Mouse (Mus musculus) midbrain, postnatal 0 days (tissue): ENCODE measurements around the gene Il1rapl2. TPM values are rescaled to one million over a fixed set of nuclear protein-coding genes. Genes with fewer than 3 reads are reported as not detected.

Experiments used
- ATAC-seq: fragments of 200-750 bp; cut with Nextera tagmentation; 2 replicates; pipeline ENCODE4 v1.8.0; 2017; ENCODE audit warnings: moderate number of reproducible peaks, mild to moderate bottlenecking, moderate TSS enrichment, moderate library complexity; ENCODE audit not compliant: low FRiP score
- DNase-seq: peaks from one replicate; pipeline ENCODE4 v3.0.0-alpha.2; 2015; ENCODE audit warnings: low spot score
- H3K27ac ChIP-seq: fragments of 300-500 bp; sonication (generic); 2 replicates; pipeline ENCODE4 v1.5.1; 2014; ENCODE audit warnings: low read depth, mild to moderate bottlenecking, low read length, mixed read lengths
- H3K27me3 ChIP-seq: fragments of 300-500 bp; sonication (generic); 2 replicates; pipeline ENCODE4 v1.6.1; 2014; ENCODE audit warnings: low read length, control low read depth, mixed read lengths; ENCODE audit not compliant: insufficient read depth
- H3K36me3 ChIP-seq: fragments of 300-500 bp; sonication (generic); 2 replicates; pipeline ENCODE4 v1.6.1; 2014; ENCODE audit warnings: low read length, control low read depth, mixed read lengths; ENCODE audit not compliant: insufficient read depth
- H3K4me1 ChIP-seq: fragments of 300-500 bp; sonication (generic); 2 replicates; pipeline ENCODE4 v1.6.1; 2014; ENCODE audit warnings: mild to moderate bottlenecking, control low read depth, antibody characterized with exemption, low read length, mixed read lengths; ENCODE audit not compliant: insufficient read depth
- H3K4me2 ChIP-seq: fragments of 300-500 bp; sonication (generic); 2 replicates; pipeline ENCODE4 v1.6.1; 2014; ENCODE audit warnings: low read depth, mild to moderate bottlenecking, low read length, mixed read lengths; ENCODE audit not compliant: poor library complexity, severe bottlenecking
- H3K4me3 ChIP-seq: fragments of 300-500 bp; sonication (generic); 2 replicates; pipeline ENCODE4 v1.5.1; 2014; ENCODE audit warnings: low read depth, mild to moderate bottlenecking, low read length, moderate library complexity
- H3K9ac ChIP-seq: fragments of 300-500 bp; sonication (generic); replicated peaks from 2 replicates; pipeline ENCODE4 v1.6.1; 2014; ENCODE audit warnings: mild to moderate bottlenecking, low read length, moderate library complexity, mixed read lengths; ENCODE audit not compliant: poor library complexity, severe bottlenecking
- H3K9me3 ChIP-seq: fragments of 300-500 bp; sonication (generic); 2 replicates; pipeline ENCODE4 v1.6.1; 2016; ENCODE audit warnings: low read length, control low read depth
- CTCF ChIP-seq: IDR thresholded peaks from 2 replicates; pipeline ENCODE4 v1.5.1; 2016; ENCODE audit warnings: antibody characterized with exemption, mild to moderate bottlenecking
- WGBS: fragments of 180-500 bp; shearing (Covaris S2); extraction: QIAGEN DNeasy Blood & Tissue Kit; methylation state at CpG from one replicate; pipeline ENCODE4 v1.1.7; 2014; 5-methylcytosine and 5-hydroxymethylcytosine counted together
- polyA plus RNA-seq: library from polyadenylated mRNA; unstranded; fragments of >200 nt; fragmentation: Nextera tagmentation; extraction: Ambion mirVana; gene quantifications from 2 replicates; pipeline ENCODE4 v1.2.1, GENCODE M21; 2015
- total RNA-seq: library from RNA; depleted of rRNA; stranded (reverse); fragments of >200 nt; gene quantifications from 2 replicates; pipeline ENCODE4 v1.2.3, GENCODE M21; 2014

Gene Il1rapl2
- total and polyA plus RNA-seq, 2 experiments from 2014 or later = 5.9 to 7.1 TPM

GRCm38 (mm10) chrX:137812151-137812550 lies 241.7 kb downstream of the Il1rapl2 start:
- Histone ChIP-seq H3K9me3 (no peaks in the 10 kb centered on the region), H3K4me1 (no peaks in the 10 kb centered on the region), H3K4me2 (no peak overlapping the region), H3K27me3 (no peaks in the 10 kb centered on the region), H3K36me3 (no peaks in the 10 kb centered on the region), H3K27ac (no peak overlapping the region), H3K4me3 (no peak overlapping the region), H3K9ac (no peak overlapping the region)
- no peak for DNase-seq
- ATAC-seq = no peak
- 69% methylated on average over 1 of the region's 1 CpGs for WGBS
- no peak for TF ChIP-seq CTCF

GRCm38 (mm10) chrX:137848936-137849335 lies 278.5 kb downstream of the Il1rapl2 start:
- Histone ChIP-seq H3K9ac (no peak overlapping the region), H3K4me1 (no peaks in the 10 kb centered on the region), H3K36me3 (no peaks in the 10 kb centered on the region), H3K27me3 (no peaks in the 10 kb centered on the region), H3K4me3 (no peak overlapping the region), H3K4me2 (no peak overlapping the region), H3K9me3 (no peaks in the 10 kb centered on the region), H3K27ac (no peak overlapping the region)
- ATAC-seq (no peak), DNase-seq (no peak)
- 67% methylated on average over 3 of the region's 3 CpGs for WGBS
- no peak for TF ChIP-seq CTCF

- Histone ChIP-seq H3K9me3 (no peaks in the 10 kb centered on the region), H3K4me2 (no peak overlapping the region), H3K9ac (no peak overlapping the region), H3K4me3 (no peak overlapping the region), H3K27me3 (no peaks in the 10 kb centered on the region), H3K4me1 (no peaks in the 10 kb centered on the region), H3K27ac (no peak overlapping the region), H3K36me3 (no peaks in the 10 kb centered on the region)
- ATAC-seq = no peak
- no peak for DNase-seq
- no peak for TF ChIP-seq CTCF
Observed at GRCm38 (mm10) chrX:137923490-137923889, 353.1 kb downstream of the Il1rapl2 start.

DNA sequence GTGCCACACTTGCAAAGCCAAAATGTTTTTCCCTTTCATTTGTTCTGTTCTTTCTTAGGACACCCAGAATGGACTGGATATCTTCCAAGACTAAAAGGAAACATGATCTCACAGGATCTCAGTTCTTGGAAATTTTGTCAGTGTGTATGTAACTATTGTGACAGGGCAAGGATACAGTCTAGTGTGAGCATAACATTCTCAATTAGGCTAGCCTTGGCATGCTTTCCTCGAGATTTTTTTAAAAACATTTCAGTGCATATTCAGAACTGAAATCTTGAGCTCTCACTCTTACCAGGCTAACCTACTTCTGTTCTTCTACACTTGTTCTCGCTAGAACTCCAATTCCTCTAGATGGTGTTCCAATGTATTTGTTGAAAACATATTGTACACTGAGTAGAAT lies 356.4 kb downstream of the Il1rapl2 start:
- WGBS = 69% methylated on average over 2 of the region's 2 CpGs
- Histone ChIP-seq H3K4me2 (no peak overlapping the region), H3K9me3 (no peaks in the 10 kb centered on the region), H3K4me3 (no peak overlapping the region), H3K27ac (no peak overlapping the region), H3K9ac (no peak overlapping the region), H3K27me3 (no peaks in the 10 kb centered on the region), H3K36me3 (no peaks in the 10 kb centered on the region), H3K4me1 (no peaks in the 10 kb centered on the region)
- no peak for DNase-seq
- TF ChIP-seq CTCF = no peak
- ATAC-seq = no peak

- WGBS = 91% methylated on average over 1 of the region's 1 CpGs
- no peak overlapping the region for H3K4me3 ChIP-seq
- no peak for TF ChIP-seq CTCF
- H3K4me1 ChIP-seq = no peaks in the 10 kb centered on the region
- no peaks in the 10 kb centered on the region for H3K27me3 ChIP-seq
- H3K9me3 ChIP-seq = no peaks in the 10 kb centered on the region
- no peak for DNase-seq
- H3K36me3 ChIP-seq = no peaks in the 10 kb centered on the region
- no peak overlapping the region for H3K27ac ChIP-seq
- H3K9ac ChIP-seq = no peak overlapping the region
- H3K4me2 ChIP-seq = no peak overlapping the region
- no peak for ATAC-seq
Observed at GRCm38 (mm10) chrX:137947741-137948140, 377.3 kb downstream of the Il1rapl2 start.

GRCm38 (mm10) chrX:137971306-137971705 lies 400.9 kb downstream of the Il1rapl2 start:
- H3K9ac ChIP-seq = no peak overlapping the region
- H3K36me3 ChIP-seq = no peaks in the 10 kb centered on the region
- no peaks in the 10 kb centered on the region for H3K27me3 ChIP-seq
- DNase-seq (no peak), ATAC-seq (no peak)
- H3K4me1 ChIP-seq = no peaks in the 10 kb centered on the region
- WGBS = 69% methylated on average over 5 of the region's 5 CpGs
- H3K4me2 ChIP-seq = no peak overlapping the region
- no peaks in the 10 kb centered on the region for H3K9me3 ChIP-seq
- no peak overlapping the region for H3K27ac ChIP-seq
- TF ChIP-seq CTCF = no peak
- no peak overlapping the region for H3K4me3 ChIP-seq

DNA sequence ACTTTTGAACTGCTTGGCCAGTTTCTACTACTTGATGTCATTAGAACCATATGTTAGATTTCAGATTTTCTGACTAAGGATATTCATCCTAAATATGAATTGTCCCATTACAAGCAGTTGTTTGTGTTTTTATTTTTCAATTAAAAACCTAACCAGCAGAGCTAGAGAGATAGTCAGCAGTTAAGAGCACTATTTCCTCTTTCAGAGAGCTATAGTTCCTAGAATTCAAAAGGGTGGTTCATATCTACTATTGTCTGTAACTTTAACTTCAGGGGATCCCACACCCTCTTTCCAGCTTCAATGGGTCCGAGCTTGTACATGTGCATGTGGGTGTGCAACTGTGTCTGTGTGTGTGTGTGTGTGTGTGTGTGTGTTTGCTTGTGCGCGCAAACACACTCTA lies 472.7 kb downstream of the Il1rapl2 start:
- Histone ChIP-seq H3K4me1 (no peaks in the 10 kb centered on the region), H3K36me3 (no peaks in the 10 kb centered on the region), H3K9ac (no peak overlapping the region), H3K27ac (no peak overlapping the region), H3K4me2 (no peak overlapping the region), H3K27me3 (no peaks in the 10 kb centered on the region; the same call in 1 of the 2 replicates), H3K4me3 (no peak overlapping the region), H3K9me3 (no peaks in the 10 kb centered on the region)
- WGBS = 87% methylated on average over 3 of the region's 3 CpGs
- no peak for TF ChIP-seq CTCF
- DNase-seq (no peak), ATAC-seq (no peak)
